Mouse (Mus musculus) cortical plate, adult 2 months (tissue): Measurements from ENCODE around the gene Mpv17l2.

Source experiments
- CTCF ChIP-seq: fragments of 200-500 bp; IDR thresholded peaks from 2 replicates; pipeline ENCODE4 v1.5.1; 2011; ENCODE audit warnings: mild to moderate bottlenecking, control low read depth, low read length; ENCODE audit not compliant: insufficient read depth; ENCODE audit errors: extremely low read depth
- POLR2A ChIP-seq: fragments of 200-500 bp; IDR thresholded peaks from 2 replicates; pipeline ENCODE4 v1.6.1; 2011; ENCODE audit warnings: mild to moderate bottlenecking, low read length, control low read depth; ENCODE audit not compliant: insufficient read depth; ENCODE audit errors: extremely low read depth

GRCm38 (mm10) chr8:70725792-70726447 lies 34.8 kb downstream of the Mpv17l2 start:
- no peak for TF ChIP-seq CTCF
- TF ChIP-seq POLR2A: no peak
